Mouse (Mus musculus) limb, embryonic 14.5 days (tissue): ENCODE data around the gene Ap3d1. TPM values are rescaled to one million over a fixed set of nuclear protein-coding genes. Genes with fewer than 3 reads are reported as not detected.

Experiments
- ATAC-seq: fragments of 200-750 bp; cut with Nextera tagmentation; 2 replicates; pipeline ENCODE4 v1.8.0; 2017; ENCODE audit warnings: low read depth, moderate number of reproducible peaks, moderate TSS enrichment; ENCODE audit not compliant: low FRiP score
- DNase-seq: peaks from one replicate; pipeline ENCODE4 v3.0.0-alpha.2; 2015; ENCODE audit warnings: low spot score
- H3K27ac ChIP-seq: fragments of 300-500 bp; sonication (generic); replicated peaks from 2 replicates; pipeline ENCODE4 v1.5.1; 2014; ENCODE audit warnings: low read depth, mild to moderate bottlenecking, low read length, moderate library complexity, mixed read lengths
- H3K27me3 ChIP-seq: fragments of 300-500 bp; sonication (generic); 2 replicates; pipeline ENCODE4 v1.6.1; 2014; ENCODE audit warnings: low read length, mixed read lengths; ENCODE audit not compliant: control insufficient read depth, insufficient read depth
- H3K36me3 ChIP-seq: fragments of 300-500 bp; sonication (generic); 2 replicates; pipeline ENCODE4 v1.6.1; 2014; ENCODE audit warnings: mild to moderate bottlenecking, low read length, moderate library complexity, mixed read lengths; ENCODE audit not compliant: control insufficient read depth, insufficient read depth
- H3K4me1 ChIP-seq: fragments of 300-500 bp; sonication (generic); 2 replicates; pipeline ENCODE4 v1.6.1; 2014; ENCODE audit warnings: antibody characterized with exemption, low read length, mixed read lengths; ENCODE audit not compliant: control insufficient read depth, insufficient read depth
- H3K4me2 ChIP-seq: fragments of 300-500 bp; sonication (generic); replicated peaks from 2 replicates; pipeline ENCODE4 v1.6.1; 2014; ENCODE audit warnings: low read depth, mild to moderate bottlenecking, low read length, moderate library complexity; ENCODE audit not compliant: severe bottlenecking
- H3K4me3 ChIP-seq: fragments of 300-500 bp; sonication (generic); replicated peaks from 2 replicates; pipeline ENCODE4 v1.5.1; 2014; ENCODE audit warnings: low read length
- H3K9ac ChIP-seq: fragments of 300-500 bp; sonication (generic); 2 replicates; pipeline ENCODE4 v1.6.1; 2014; ENCODE audit warnings: mild to moderate bottlenecking, low read depth, low read length, moderate library complexity; ENCODE audit not compliant: severe bottlenecking
- H3K9me3 ChIP-seq: fragments of 300-500 bp; sonication (generic); 2 replicates; pipeline ENCODE4 v1.6.1; 2016; ENCODE audit warnings: low read length; ENCODE audit not compliant: control insufficient read depth
- POLR2A ChIP-seq: fragments of 200-500 bp; IDR thresholded peaks from 2 replicates; pipeline ENCODE4 v1.8.0; 2012; ENCODE audit warnings: inconsistent platforms, mild to moderate bottlenecking, moderate library complexity, borderline replicate concordance; ENCODE audit not compliant: insufficient read depth, insufficient read length; ENCODE audit errors: extremely low read depth
- WGBS: fragments of 180-500 bp; shearing (Covaris S2); extraction: QIAGEN DNeasy Blood & Tissue Kit; methylation state at CpG from one replicate; pipeline ENCODE4 v1.1.7; 2014; 5-methylcytosine and 5-hydroxymethylcytosine counted together
- polyA plus RNA-seq, 2 experiments: library from polyadenylated mRNA; depleted of rRNA in 1 of 2; stranded (reverse) in 1 of 2; unstranded in 1 of 2; fragments of >200 nt; fragmentation: Nextera tagmentation in 1 of 2; extraction: Ambion mirVana in 1 of 2; gene quantifications; 2 replicates each; pipeline versions ENCODE4 v1.2.1 to v1.2.3; 2012 to 2014

The Ap3d1 gene
- polyA plus RNA-seq, 2 experiments, result 75.1 to 123 TPM

DNA sequence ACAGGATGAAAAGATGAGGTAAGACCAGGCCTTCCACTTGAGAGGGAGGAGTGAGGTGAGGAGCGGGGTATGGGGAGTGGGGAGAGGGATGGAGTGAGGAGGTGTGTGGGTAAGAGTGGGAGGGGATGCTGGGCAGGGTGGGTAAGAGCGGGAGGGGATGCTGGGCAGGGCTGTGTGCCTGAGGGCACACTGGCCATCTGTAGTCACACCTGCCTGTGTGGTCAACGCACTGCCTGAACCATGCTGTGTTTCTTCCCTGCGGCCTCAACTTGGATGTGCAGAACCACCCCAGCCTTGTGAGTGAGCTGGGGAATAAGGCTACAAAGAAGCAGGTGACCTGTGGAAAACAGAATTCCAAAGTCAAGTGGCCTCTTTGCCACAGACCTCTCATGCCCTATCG is 37.6 kb downstream of the Ap3d1 start:
- H3K4me2 ChIP-seq, result no peak overlapping the region
- no peaks in the 10 kb centered on the region for H3K9me3 ChIP-seq
- no peak overlapping the region for H3K4me3 ChIP-seq
- DNase-seq, result no peak
- H3K4me1 ChIP-seq, result peaks cover 21% of the 10 kb centered on the region
- no peak for ATAC-seq
- no peaks in the 10 kb centered on the region for H3K27me3 ChIP-seq
- no peak overlapping the region for H3K9ac ChIP-seq
- no peak overlapping the region for H3K27ac ChIP-seq
- peaks cover 39% of the 10 kb centered on the region for H3K36me3 ChIP-seq
- 70% methylated on average over 5 of the region's 5 CpGs for WGBS
- no peak for TF ChIP-seq POLR2A

DNA sequence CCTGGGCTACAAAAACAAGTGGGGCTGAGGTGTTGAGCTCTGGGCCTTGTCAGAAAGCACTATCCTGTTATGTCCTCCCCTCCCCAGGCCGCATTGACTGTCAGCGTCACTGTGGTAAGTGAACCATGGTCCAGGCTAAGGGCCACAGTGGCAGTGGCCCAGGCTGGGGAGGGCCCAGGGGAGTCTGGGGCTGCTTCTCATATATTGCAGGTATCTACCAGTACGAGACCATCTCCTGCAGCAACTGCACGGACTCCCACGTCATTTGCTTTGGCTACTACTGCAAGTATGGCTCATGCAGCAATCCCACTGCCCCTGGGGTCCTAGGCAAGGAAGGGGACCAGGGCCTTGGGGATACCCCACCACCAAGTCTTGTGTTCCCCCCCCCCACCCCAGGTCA is 38.4 kb downstream of the Ap3d1 start:
- WGBS, result 78% methylated on average over 5 of the region's 5 CpGs
- Histone ChIP-seq H3K27ac (no peak overlapping the region), H3K27me3 (no peaks in the 10 kb centered on the region), H3K9me3 (no peaks in the 10 kb centered on the region), H3K36me3 (peaks cover 37% of the 10 kb centered on the region), H3K4me3 (peak overlapping the region; percentile 64; the same call in 1 of the 2 replicates), H3K9ac (peak overlapping the region; percentile 4; the same call in 1 of the 2 replicates), H3K4me2 (peak overlapping the region; percentile 77), H3K4me1 (peaks cover 21% of the 10 kb centered on the region)
- ATAC-seq, result no peak
- no peak for TF ChIP-seq POLR2A
- no peak for DNase-seq

DNA sequence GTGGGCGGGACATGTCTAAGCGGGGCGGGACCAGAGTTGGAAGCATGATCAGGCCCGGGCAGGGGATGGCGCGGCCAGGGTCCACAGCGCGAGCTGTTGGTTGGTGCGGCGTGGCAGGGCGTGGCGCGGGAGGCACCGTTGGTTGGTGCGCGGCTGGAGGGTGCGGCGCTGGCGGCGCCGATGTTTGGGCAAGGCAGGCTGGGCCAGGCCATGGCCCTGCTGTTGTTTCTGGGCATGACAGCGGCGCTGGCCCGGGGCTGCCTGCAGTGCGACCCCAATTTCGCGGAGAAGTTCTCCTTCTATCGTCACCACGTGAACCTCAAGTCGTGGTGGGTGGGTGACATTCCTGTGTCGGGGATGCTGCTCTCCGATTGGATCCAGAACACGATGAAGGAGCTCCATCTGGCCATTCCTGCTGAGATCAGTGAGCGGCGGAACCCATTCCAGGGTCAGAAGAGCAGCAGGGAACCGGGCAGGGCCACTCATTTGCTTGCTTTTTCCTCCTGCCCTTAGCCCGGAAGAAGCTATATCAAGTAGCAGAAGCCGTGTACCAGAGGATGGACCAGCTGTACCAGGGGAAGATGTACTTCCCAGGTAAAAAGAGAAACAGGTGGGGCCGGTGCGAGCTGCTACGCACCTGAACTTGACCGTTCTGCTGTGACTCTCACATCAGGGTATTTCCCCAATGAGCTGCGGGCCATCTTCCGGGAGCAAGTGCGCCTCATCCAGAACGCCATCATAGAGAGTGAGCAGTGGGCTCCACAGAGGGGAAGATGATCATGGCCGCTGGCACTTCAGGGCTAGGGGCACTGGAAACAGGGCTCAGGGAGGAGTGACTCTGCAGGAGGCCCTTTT is 39.3 kb downstream of the Ap3d1 start:
- Histone ChIP-seq H3K9me3 (no peaks in the 10 kb centered on the region), H3K27me3 (no peaks in the 10 kb centered on the region), H3K4me1 (peaks cover 21% of the 10 kb centered on the region), H3K4me3 (peak overlapping the region; percentile 64), H3K27ac (peak overlapping the region; percentile 71), H3K36me3 (peaks cover 32% of the 10 kb centered on the region), H3K4me2 (peak overlapping the region; percentile 77), H3K9ac (peak overlapping the region; percentile 56)
- no peak for TF ChIP-seq POLR2A
- peak; percentile 86 for ATAC-seq
- 1% methylated on average over 47 of the region's 47 CpGs for WGBS
- DNase-seq, result peak; percentile 95

DNA sequence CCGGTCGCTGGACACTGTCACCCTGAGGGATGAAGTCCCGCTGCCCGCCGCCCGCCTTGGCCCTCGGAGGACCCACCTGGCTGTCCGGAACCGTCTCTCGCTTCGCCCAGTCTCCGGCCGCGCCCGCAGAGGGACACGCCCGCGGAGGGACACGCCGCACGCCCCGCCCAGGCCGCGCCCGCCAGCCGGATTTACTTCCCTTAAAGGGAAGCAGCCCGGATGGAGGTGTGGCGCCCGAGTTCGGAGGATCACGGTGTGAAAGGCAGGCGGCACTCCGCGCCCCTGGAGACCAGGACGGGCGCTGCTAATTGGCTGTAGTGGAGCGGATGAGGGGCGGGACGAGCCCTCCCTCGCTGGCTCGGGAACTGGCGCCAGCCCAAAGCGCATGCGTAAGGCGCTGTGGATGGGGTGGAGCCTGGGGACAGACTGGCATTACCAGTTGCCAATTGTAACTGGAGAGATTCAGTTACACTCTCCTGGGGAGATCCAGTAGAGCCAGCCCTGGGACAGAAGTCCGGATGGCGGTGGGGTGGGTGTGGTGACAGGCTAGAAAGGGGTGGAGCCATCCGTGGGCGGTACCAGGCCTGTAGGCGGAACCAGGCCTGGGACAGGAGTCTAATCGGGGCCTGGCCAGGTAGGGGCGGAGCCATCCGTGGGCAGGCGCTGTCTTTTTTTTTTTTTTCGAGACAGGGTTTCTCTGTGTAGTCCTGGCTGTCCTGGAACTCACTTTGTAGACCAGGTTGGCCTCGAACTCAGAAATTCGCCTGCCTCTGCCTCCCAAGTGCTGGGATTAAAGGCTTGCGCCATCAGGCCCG is 40.1 kb downstream of the Ap3d1 start, which contains the start of the genes Mob3a and Izumo4:
TSS of gene Mob3a (minus strand) at position 257 of the 815 bp plus-strand sequence.
TSS of gene Izumo4 (plus strand) at position 464 of the 815 bp plus-strand sequence.
- Histone ChIP-seq H3K36me3 (peaks cover 23% of the 10 kb centered on the region), H3K27ac (peak within 1 kb of the TSS; percentile 71), H3K4me2 (peak within 1 kb of the TSS; percentile 77), H3K9me3 (no peaks in the 10 kb centered on the region), H3K9ac (peak within 1 kb of the TSS; percentile 56), H3K27me3 (no peaks in the 10 kb centered on the region), H3K4me1 (peaks cover 21% of the 10 kb centered on the region), H3K4me3 (peak within 1 kb of the TSS; percentile 64)
- no peak for TF ChIP-seq POLR2A
- ATAC-seq (peak; percentile 92), DNase-seq (peak; percentile 99)
- under 1% methylated on average over 54 of the region's 59 CpGs for WGBS

DNA sequence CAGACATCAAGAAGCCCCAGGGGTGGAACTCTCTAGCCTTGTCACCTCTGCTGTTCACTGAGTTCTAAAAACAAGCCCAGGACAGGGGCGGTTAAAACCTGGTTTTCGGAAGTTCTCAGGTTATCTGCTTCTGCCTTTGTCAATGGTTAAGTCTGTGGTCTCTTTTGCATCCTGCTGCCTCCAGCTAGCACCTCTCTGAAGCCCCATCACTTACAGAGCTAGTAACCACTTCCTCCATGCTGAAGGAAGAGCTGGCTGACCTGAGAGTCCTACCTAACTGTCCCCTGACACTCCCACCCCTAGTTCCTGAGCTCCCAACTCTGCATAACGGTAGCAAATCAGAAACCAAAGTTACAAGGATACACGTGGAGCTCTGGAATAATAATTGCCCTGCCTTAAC is 41.3 kb downstream of the Ap3d1 start:
- H3K27ac ChIP-seq, result no peak overlapping the region
- H3K36me3 ChIP-seq, result peaks cover 17% of the 10 kb centered on the region
- peak overlapping the region; percentile 53; the same call in 1 of the 2 replicates for H3K9ac ChIP-seq
- no peaks in the 10 kb centered on the region for H3K9me3 ChIP-seq
- peak overlapping the region; percentile 64 for H3K4me3 ChIP-seq
- DNase-seq (no peak), ATAC-seq (no peak)
- peak overlapping the region; percentile 54 for H3K4me2 ChIP-seq
- H3K4me1 ChIP-seq, result peaks cover 21% of the 10 kb centered on the region
- 34% methylated on average over 4 of the region's 4 CpGs for WGBS
- H3K27me3 ChIP-seq, result no peaks in the 10 kb centered on the region
- no peak for TF ChIP-seq POLR2A
